Mouse (Mus musculus) left cerebral cortex, adult 2 months (tissue): Measurements from ENCODE around the gene Ppp1r7. TPM values are rescaled to one million over a fixed set of nuclear protein-coding genes. Genes with fewer than 3 reads are reported as not detected.
"Not testable (repeated sequence)": the region's sequence is repeated elsewhere in the genome, so short reads cannot be mapped to it uniquely, and the experiment has no call there.

Source experiments
- DNase-seq, 2 experiments: peaks; one replicate each; pipeline ENCODE4 v3.0.0; 2021 to 2022; ENCODE audit warnings: low spot score in 2 of 2, mixed read lengths in 1 of 2; ENCODE audit errors: extremely low spot score in 1 of 2
- H3K27ac ChIP-seq: fragments of 200-600 bp; 2 replicates; pipeline ENCODE4 v1.8.1; 2022
- H3K4me3 ChIP-seq: fragments of 200-600 bp; 2 replicates; pipeline ENCODE4 v1.8.1; 2022
- CTCF ChIP-seq: fragments of 200-600 bp; IDR thresholded peaks from 2 replicates; pipeline ENCODE4 v1.8.1; 2022; ENCODE audit warnings: antibody characterized with exemption, mild to moderate bottlenecking, moderate library complexity
- intact Hi-C: fragments of 180-260 bp; cut with DNase I; formaldehyde crosslinking; loops from one replicate; pipeline ENCODE4 v1.15.1; 2025
- long read RNA-seq, 2 experiments: library from polyadenylated mRNA; stranded (forward); transcript quantifications; one replicate each; pipeline ENCODE4 v2.0.0; 2021; ENCODE audit warnings: borderline mapping rate in 2 of 2
- total RNA-seq, 2 experiments: library from RNA; stranded (reverse); gene quantifications; 2 replicates each; pipeline ENCODE4 v1.2.3; 2021

Ppp1r7 gene
- total RNA-seq = 10 to 100 TPM; 74.6 to 87.0 TPM
- long read RNA-seq, experiment 1, full-length matches to known transcripts = 98 of 114 reads
- long read RNA-seq, experiment 1, partial matches to known transcripts = 5 of 114 reads
- long read RNA-seq, experiment 1, other reads (novel, unspliced or antisense) = 11 of 114 reads
- long read RNA-seq, experiment 2, full-length matches to known transcripts = 57 of 64 reads
- long read RNA-seq, experiment 2, partial matches to known transcripts = 1 of 64 reads
- long read RNA-seq, experiment 2, other reads (novel, unspliced or antisense) = 6 of 64 reads

DNA sequence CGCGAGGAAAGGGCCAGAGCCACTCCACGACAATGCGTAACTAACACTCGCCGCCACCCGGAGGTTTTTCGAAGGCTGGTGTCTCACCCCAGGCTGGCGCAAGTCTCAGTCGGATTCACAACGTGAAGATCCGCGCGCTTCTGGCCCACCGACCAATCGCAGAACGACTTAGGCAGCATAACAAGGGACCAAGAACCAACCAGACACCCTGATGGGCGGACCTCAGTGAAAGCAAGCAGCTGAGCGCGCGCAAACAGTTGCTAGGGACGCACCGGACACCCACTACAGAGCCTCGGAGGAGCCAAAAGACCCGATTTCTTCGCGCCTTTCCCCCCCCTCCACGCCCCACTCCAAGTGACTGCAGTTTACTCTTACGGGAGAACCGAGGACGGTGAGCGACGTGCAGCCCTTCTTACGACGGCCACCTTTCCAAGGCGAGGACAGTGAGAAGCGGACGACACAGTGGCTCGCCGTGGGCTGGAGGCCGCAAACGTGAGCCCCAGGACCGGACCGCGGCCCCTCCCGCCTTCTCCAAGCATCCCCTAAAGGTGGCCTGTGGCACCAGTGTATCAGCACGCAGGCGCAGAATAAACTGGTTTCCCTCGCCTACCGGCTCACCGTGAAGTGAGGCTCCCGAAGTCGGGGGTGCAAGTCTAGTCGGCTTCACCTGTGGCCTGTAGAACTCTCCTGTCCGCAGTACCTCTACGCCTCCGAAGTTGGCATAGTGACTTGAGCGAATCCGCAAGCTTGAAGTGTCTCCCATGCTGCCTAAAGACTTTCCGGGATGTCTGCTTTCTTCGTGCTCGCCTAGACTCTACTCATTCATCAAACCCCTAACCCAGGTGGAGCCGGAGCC, at the start of gene Ppp1r7, which contains the start of gene Pask:
TSS of gene Ppp1r7 (plus strand) at position 207 of the 856 bp plus-strand sequence.
TSS of gene Pask (minus strand) at position 835 of the 856 bp plus-strand sequence.
- peak; percentile 92 to 93 for DNase-seq
- peak within 1 kb of the TSS; percentile 75 for H3K4me3 ChIP-seq
- peak within 1 kb of the TSS; percentile 88 for H3K27ac ChIP-seq
- TF ChIP-seq CTCF = no peak
- intact Hi-C loops = loop anchor here (2.0 to 10.0 kb wide), 2 partner anchors 136 to 172 kb away; partner anchors contain the start of genes Farp2 and Hdlbp

DNA sequence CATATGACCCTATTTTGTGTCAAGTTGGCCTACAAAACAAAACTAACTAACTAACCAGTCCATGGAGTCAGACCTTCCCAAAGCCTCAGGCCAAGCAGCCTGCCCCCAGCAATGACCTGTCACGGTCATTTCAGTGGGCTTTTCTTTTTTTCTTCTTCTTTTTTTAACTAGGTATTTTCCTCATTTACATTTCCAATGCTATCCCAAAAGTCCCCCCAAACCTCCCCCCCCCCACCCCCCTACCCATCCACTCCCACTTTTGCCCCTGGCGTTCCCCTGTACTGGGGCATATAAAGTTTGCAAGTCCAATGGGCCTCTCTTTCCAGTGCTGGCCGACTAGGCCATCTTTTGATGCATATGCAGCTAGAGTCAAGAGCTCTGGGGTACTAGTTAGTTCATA, 48.2 kb upstream of the Ppp1r7 start:
- DNase-seq, H3K4me3 ChIP-seq, intact Hi-C loops, H3K27ac ChIP-seq: not testable (repeated sequence)

DNA sequence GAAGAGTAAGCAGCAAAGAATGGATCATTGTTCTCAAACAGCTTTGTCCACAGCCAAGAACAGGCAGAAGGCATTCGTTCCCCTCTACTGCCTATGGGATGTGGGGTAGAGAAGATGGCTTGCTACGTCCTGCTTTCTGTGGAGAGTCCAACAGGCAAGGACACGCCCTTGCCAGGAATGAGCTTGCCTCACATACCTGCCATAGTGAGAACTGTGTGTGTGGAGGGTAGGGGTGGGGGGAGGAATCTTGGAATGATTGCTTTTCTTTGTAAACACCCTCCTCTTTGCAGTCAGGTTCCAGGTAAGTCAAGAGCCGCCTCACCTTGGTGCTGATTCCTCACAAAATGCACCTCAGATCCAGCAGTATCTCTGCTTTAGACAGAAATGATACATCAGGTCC, 42.9 kb upstream of the Ppp1r7 start:
- no peak for DNase-seq
- Histone ChIP-seq H3K4me3 (no peak overlapping the region), H3K27ac (no peak overlapping the region)
- no peak for TF ChIP-seq CTCF
- intact Hi-C loops = no loop called here

DNA sequence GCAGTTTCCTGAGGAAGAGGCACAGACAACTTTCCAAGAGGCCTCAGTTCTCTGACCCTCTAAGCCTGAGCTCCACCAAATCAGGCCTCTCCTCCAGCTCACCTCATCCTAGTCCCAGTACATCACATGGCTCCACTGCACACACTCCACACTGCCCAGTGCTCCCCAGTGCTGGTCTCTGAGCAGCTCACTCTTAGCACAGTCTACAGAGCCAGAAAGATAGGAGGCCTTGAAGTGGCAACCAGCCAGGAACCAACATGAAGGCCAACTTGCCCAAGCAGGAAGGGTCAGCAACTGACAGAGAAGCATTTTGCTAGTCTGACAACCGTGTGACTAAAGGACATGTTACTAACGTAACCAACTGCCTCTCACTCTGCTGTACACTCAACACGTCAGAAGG, 42.1 kb upstream of the Ppp1r7 start:
- DNase-seq = no peak
- Histone ChIP-seq H3K4me3 (no peak overlapping the region), H3K27ac (no peak overlapping the region)
- intact Hi-C loops = no loop called here
- TF ChIP-seq CTCF = no peak

DNA sequence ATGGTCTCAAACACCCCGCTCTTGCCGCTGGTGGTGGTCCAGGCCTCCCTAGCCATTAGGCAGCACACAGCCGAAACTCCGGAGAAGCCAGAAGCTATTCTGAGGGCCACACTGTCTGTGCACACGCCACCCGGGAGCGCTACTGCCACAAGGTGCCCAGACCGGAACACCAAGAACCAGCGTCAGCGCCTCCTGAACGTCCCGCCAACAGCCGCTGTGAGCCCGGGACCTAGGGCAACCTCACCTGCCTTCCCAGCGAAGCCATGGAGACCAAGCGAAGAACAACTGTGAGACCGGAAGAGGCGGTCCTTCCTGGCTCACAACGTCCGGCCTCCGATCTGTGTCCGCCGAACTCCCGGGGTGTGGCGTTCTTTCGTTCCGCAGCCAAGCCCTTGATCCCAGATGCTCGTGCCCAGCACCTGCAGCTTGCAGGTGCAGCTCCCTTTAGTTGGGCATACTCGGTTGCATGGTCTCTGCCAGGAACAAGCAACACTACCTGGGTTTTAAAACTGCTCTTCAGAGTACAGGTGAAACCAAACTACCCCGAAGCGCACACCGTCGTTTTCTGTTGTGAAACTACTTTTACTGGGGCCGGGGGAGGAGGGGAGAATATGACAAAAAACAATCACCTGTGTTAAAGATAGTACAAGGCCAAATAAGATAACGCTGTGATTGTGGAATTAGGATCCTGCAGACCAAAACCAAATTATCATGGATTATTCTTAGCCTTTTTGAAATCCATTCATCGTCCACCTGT, 36.9 kb upstream of the Ppp1r7 start, which contains the start of gene Mterf4:
TSS of gene Mterf4 (minus strand) at position 335 of the 757 bp plus-strand sequence.
- Histone ChIP-seq H3K27ac (peak within 1 kb of the TSS; percentile 83), H3K4me3 (peak within 1 kb of the TSS; percentile 85)
- intact Hi-C loops = loop anchor here (5.0 kb wide), 1 partner anchor 133 kb away; no protein-coding TSS in a partner anchor
- no peak for TF ChIP-seq CTCF
- DNase-seq = peak; percentile 81 to 84

DNA sequence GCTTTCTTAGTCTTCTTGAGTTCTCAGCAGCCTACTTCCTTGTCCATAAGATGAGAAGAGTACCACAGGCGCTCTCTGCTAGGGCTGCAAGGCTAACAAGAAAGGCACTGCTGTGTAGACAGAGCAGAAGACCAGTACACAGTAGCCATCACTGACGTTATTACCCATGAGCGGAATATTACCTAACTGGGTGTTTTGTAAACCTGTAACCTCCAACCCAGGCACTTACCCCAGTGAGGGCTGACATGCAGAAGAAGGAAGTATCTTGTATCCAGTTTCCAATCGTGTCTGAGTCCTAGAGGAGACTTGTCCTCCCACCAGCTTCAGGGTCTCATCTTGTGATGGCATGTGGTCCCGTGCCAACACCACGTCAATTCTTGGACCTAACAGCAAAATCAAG, 18.7 kb upstream of the Ppp1r7 start:
- intact Hi-C loops = no loop called here
- TF ChIP-seq CTCF = no peak
- DNase-seq = no peak
- Histone ChIP-seq H3K27ac (no peak overlapping the region), H3K4me3 (no peak overlapping the region)

DNA sequence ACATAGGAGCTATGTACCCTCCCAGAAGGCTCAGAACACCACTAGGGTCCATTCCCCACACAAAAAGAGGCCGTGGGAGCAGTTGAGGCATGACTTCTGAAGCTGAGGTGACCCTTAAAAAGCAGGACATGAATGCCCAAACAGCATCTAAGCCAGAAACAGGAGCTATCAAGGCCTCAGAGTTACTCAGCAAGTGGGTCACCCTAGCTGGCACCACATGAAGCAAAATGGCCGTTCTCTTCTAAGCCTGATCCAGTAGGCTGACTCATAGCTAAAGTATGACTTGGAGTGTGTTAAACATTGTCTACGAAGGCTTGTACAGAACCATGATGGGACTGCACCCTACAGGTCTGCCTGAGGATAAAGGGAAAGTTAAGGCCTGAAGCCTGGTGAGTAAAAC, 16.2 kb upstream of the Ppp1r7 start:
- Histone ChIP-seq H3K4me3 (no peak overlapping the region), H3K27ac (no peak overlapping the region)
- TF ChIP-seq CTCF = no peak
- DNase-seq = no peak
- intact Hi-C loops = no loop called here

DNA sequence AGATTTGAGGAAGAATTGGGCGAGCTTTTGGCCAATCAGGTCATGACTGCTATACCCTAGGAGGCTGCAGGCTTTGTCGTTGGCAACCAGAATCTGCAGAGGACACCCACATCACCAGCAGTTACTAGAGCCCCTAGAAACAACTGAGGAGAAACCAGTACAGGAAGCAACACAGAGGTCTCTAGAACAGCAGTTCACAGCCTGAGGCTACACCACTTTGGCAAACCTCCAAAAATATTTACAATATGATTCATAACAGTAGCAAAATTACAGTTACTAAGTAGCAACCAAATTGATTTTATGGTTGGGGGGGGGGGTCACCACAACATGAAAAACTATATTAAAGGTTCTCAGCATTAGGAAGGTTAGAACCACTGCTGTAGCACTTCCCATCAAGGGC, 8.0 kb upstream of the Ppp1r7 start:
- no peak overlapping the region for H3K4me3 ChIP-seq
- H3K27ac ChIP-seq = no peak overlapping the region
- no peak for DNase-seq
- intact Hi-C loops = no loop called here
- TF ChIP-seq CTCF = no peak

DNA sequence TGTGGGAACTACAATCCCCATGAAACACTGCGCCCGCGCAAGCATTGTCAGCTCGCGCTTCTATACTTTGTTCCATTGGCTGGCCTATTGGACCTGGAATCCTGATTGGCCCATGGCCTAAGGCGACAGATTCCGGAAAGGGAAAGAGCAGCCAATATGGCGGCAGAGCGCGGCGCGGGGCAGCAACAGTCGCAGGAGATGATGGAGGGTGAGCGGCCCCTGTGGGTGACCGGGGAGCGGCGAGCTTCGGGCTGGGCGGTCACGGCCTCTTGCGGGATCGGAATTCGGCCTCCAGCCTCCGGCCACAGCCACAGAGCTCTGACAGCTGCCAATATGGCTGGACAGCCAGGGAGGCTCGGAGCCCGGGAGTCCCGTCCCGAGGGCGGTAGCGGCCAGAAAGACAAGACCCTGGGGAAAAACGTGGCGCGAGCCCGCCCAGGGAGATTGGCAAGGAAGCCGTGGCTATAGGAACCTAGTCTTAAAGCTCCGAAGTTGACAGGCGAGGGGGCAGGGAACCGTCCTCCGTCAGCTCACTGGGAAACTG, 922 bp downstream of the Ppp1r7 start:
- Histone ChIP-seq H3K4me3 (peak overlapping the region; percentile 75), H3K27ac (peak overlapping the region; percentile 88)
- intact Hi-C loops = loop anchor here (2.0 to 10.0 kb wide), 2 partner anchors 135 to 171 kb away; partner anchors contain the start of genes Farp2 and Hdlbp
- peak; percentile 29 for TF ChIP-seq CTCF
- DNase-seq = peak; percentile 90 to 92

DNA sequence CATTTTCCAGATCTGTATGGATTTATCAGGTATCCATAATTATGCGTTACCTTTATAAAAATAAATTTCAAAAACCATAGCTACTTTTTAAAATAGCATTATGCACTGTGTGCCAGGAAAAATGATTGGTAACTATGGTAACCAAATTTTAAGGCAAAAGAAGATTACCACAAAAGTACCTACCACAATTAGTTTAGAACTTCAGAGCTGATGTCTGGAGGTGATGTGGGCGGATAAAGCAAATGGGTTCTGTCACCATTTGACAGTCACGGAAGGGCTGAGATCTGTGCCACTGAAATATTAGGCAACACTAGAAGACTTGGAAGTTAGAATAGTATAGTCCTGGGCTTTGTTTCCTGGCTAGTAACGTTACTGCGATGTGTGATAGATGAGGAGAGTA, 4.5 kb downstream of the Ppp1r7 start:
- intact Hi-C loops = loop anchor here (10.0 kb wide), 1 partner anchor 168 kb away; the partner anchor contains the start of gene Farp2
- DNase-seq = no peak
- Histone ChIP-seq H3K27ac (no peak overlapping the region), H3K4me3 (no peak overlapping the region)
- TF ChIP-seq CTCF = no peak

DNA sequence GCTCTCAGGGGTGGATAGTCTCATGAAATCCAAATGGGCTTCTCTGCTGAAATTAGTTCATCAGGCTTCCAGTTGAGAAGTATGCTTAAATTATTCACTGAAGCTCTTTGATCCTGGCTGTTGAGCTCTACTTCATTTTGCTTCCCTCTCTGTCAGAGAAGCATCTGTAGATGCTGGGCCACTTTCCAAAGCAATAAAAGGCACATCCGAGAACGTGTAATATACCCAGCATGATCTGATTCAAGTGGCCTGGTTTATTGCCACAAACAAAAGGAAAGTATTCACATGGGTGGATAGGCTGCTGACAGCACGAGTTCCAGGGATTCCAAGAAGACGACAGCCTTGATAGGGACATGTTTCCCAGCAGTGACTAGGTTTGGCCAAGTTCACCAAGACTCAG, 7.0 kb downstream of the Ppp1r7 start:
- no peak for TF ChIP-seq CTCF
- H3K4me3 ChIP-seq = no peak overlapping the region
- intact Hi-C loops = loop anchor here (10.0 kb wide), 1 partner anchor 165 kb away; the partner anchor contains the start of gene Farp2
- no peak for DNase-seq
- no peak overlapping the region; the same call in 1 of the 2 replicates for H3K27ac ChIP-seq
